In the genomic region with DNA sequence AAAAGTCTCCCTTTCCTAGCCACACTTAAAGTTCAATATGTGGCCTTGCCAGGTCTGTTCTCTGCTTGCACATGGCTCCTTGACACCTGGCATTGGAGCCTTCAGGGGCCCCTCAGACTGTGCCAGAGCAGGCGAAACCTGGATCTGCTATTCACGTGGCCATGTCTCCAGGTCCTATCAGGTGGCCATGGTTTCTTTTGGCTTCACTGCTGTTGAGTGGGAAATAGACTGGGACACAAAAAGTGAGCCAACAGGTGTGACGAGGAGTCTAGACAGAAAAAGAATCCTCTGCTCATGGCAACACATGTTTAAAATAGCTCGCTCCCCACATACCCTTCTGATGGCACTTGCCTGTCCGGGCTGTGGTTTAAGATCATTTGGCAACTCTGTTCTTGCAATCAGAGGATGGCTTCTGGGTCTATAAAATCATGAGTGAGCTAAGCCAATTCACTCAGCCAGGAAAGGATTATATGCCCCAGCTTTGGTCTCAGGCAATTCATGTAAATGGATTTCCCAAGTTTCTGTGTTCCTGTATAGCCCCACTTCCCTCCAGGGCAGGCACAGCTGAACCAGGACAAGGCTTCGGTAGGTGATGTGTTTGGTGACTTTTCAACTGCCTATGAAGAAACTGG, we compare ENCODE assay signal across 15 mouse cellular contexts.
DNase-seq lines count a peak whose midpoint lies in the region; TF ChIP-seq lines count a peak whose summit lies in the region.
"Had no signal": no experiment of that assay in that cellular context is flagged by ENCODE, and none has a peak within 500 bp of the region (broad histone marks: within the 10 kb centered on the region; RNA-seq: fewer than 3 reads in every experiment).

No protein-coding gene starts in this region.

- H3K4me3 ChIP-seq in gastrocnemius, adult 2 months = no peak overlapping the region
- H3K4me3 ChIP-seq: embryonic facial prominence, embryonic 13.5 days; forebrain, embryonic 10.5 days; heart, embryonic 12.5 days; hindbrain, embryonic 10.5 days; intestine, embryonic 15.5 days had no signal

- TF ChIP-seq CTCF in gastrocnemius, adult 2 months (IDR thresholded peaks at IDR 0.05) = no peak

- H3K27ac ChIP-seq in gastrocnemius, adult 2 months = peak overlapping the region; percentile 69
- H3K27ac ChIP-seq: embryonic facial prominence, embryonic 13.5 days; forebrain, embryonic 10.5 days; hindbrain, embryonic 10.5 days; hindbrain, embryonic 14.5 days; intestine, embryonic 15.5 days had no signal

- intact Hi-C loops in gastrocnemius, adult 2 months (cut with DNase I) = loop anchor here (10.0 kb wide), 1 partner anchor 173 kb away; no protein-coding TSS in a partner anchor
- intact Hi-C loops in left cerebral cortex, postnatal 25 days (cut with DNase I) = no loop called here

- DNase-seq in gastrocnemius, adult 2 months = peak; percentile 69
- DNase-seq in gastrocnemius, postnatal 4 days (ENCODE audit: low spot score in 2 of 2) = no peak
- DNase-seq in gastrocnemius, adult 8-10 months (ENCODE audit: low spot score in 2 of 2) = peak; percentile 15 to 54
- peak; percentile 36 for DNase-seq in gastrocnemius, postnatal 25 days
- no peak for DNase-seq in left cerebral cortex, postnatal 25 days (ENCODE audit: low spot score in 2 of 2)
- DNase-seq in thymus, postnatal 25 days = no peak
- DNase-seq: cerebellum, adult 11-12 months; cerebellum, adult 9-10 months; cerebellum, postnatal 25 days had no signal

Comparison
In these comparisons a context has a peak if more than half of its experiments do, and no peak if none do; other contexts are left out.
1. DNase-seq: peak in gastrocnemius, adult 2 months (single experiment), gastrocnemius, adult 8-10 months (2 of 2) and gastrocnemius, postnatal 25 days (single experiment); none in gastrocnemius, postnatal 4 days (0 of 2), left cerebral cortex, postnatal 25 days (0 of 2) and thymus, postnatal 25 days (single experiment).